Mouse (Mus musculus): ENCODE measurements at regions not wholly inside any gene's neighbourhood (a gene's known extent, or its start where the extent isn't known, plus 50 kb on each side); places are given as distances from the start of the nearest gene placed in this dataset.

DNA sequence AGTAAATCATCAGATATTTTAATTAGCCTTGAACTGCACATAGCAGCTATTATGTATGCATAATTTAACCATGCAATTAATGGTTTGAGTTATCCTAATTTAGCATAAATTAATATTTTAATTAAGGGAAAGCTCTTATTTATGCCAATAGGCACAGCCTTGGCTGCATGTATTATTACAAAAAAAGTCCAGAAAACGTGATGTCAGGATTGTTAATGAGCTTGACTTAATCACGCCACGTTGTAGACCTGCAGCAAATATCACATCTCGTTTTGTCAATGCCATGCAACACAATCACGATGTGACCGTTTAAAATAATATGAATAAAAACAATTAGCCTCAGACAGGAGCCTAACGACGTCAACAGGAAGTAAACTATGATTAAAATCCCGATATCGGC, 189.9 kb downstream of the Plk2 start:
- DNase-seq = no peak

DNA sequence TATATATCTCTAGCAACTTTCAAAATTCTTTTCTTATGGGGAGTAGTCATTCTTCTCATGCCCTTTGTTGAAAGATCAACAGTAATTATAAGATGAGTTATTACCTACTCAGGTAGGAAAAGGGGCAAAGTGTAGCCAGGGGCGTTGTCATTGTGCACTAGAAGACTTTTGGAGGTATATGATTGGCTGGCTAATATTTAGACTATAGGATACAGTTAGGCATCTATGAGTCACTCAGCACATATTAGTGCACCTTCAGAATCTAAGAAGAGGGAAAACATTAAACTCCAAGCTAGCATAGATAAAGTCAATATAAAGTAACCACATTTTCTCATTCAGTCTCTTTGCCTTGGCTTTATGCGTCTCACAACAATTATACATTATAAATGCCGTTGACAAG, 199.8 kb downstream of the Plk2 start:
- no peak for DNase-seq

- DNase-seq = no peak
Observed at GRCm38 (mm10) chr13:110599666-110600065, 204.8 kb downstream of the Plk2 start.

DNA sequence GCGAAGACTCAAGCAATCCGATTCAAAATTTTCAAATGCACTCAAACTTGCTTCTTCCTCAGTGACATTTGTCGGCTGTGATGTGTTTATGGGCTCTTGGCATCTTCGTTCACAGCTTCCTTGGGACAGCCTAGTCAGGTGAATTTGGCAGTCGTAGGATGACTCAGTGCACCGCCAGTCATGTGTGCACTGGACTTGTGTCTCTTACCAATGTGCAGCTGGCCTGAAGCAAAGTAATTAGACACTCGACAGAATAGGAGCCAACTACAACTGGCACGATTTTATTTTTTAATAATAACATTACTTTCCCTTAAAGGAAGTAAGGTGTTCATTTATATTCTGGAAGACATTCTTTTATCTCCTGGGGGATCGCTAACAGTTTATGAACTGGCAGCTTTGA, 205.5 kb downstream of the Plk2 start:
- DNase-seq = no peak

DNA sequence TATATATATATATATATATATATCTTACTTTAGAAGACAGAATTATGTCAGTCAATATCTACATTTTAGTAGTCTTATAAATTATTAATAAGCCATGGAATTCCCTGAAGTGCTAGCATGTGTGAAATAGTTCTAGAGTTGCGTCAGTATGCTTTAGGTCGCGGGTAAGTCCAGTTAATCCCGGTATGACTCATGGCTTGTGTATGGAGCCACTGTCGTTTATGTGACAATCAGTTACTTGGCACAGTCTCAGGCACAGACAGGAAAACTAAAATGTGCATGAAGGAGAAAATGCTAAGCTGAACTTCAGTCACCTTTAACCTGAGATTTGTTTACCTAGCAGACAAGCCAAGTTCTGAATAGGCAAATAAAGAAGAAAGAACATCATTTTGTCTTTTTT, 206.5 kb downstream of the Plk2 start:
- DNase-seq = no peak

- DNase-seq = no peak
Observed at GRCm38 (mm10) chr13:110601840-110602239, 207.0 kb downstream of the Plk2 start.

- no peak for DNase-seq
Observed at GRCm38 (mm10) chr13:110602894-110603293, 208.0 kb downstream of the Plk2 start.

- no peak for DNase-seq
Observed at GRCm38 (mm10) chr13:110619010-110619409, 224.2 kb downstream of the Plk2 start.

GRCm38 (mm10) chr13:110627136-110627535, 232.3 kb downstream of the Plk2 start:
- DNase-seq = no peak

- DNase-seq = no peak
Observed at GRCm38 (mm10) chr13:110627732-110628131, 232.9 kb downstream of the Plk2 start.

GRCm38 (mm10) chr13:110628201-110628600, 233.4 kb downstream of the Plk2 start:
- no peak for DNase-seq

- DNase-seq = no peak
Observed at GRCm38 (mm10) chr13:110633261-110633781, 238.5 kb downstream of the Plk2 start.

DNA sequence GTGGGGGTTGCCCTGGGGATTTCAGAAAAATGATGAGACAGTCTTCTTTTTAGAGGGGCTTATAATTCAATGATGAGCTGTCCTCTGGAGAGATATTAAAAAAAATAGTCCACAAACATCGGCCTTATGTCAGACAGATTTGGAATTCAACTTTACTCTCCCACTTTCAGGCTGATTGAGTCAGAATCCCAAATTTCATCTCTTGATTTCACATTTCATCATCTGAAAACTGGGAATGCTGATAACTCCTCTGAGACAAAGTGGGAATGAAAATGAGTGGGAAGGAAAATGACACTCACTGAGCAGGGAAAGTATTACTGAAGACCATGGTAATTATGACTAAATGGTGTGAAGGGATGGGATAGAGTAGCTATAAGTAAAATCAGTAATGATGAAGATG, 239.1 kb downstream of the Plk2 start:
- DNase-seq = no peak

- no peak for DNase-seq
Observed at GRCm38 (mm10) chr13:110642792-110643191, 247.9 kb downstream of the Plk2 start.

DNA sequence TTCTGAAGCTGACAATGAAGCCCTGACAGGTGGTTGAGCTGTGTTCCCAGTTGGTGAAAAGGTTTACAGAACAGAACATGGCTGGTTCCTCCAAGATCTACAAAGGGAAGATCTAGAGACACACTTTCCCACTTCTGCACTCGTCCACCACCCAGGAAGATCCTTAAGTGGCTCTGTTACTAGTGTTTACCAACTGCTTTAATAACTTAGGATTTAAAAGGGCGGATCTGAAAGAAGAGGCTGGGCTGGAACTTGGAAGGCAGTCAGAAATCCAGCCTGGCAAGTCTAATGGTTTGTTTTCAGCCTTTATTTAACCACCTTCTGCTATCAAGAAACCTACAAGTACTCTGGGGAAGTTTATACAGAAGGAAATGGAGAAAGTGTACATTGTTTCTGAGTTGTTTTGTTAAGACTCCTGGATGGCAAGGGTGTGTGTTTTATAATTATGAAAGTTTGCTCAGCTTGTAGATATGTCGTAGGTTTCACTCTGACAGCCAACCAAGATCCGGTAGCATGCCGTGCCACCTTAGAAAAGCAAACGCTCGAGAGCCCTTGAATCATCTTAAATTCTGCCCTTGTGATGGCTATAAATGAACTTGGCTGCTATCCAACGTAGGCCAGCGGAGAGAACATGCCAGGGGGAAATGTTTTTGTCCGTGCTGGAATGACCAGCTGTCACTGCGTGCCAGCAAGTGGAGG, 248.5 kb downstream of the Plk2 start:
- peak; percentile 43 for DNase-seq

- no peak for DNase-seq
Observed at GRCm38 (mm10) chr13:110643897-110644213, 249.0 kb downstream of the Plk2 start.

- DNase-seq = no peak
Observed at GRCm38 (mm10) chr13:110649378-110649777, 254.5 kb downstream of the Plk2 start.

GRCm38 (mm10) chr13:110649870-110650497, 255.1 kb downstream of the Plk2 start:
- DNase-seq = no peak

DNA sequence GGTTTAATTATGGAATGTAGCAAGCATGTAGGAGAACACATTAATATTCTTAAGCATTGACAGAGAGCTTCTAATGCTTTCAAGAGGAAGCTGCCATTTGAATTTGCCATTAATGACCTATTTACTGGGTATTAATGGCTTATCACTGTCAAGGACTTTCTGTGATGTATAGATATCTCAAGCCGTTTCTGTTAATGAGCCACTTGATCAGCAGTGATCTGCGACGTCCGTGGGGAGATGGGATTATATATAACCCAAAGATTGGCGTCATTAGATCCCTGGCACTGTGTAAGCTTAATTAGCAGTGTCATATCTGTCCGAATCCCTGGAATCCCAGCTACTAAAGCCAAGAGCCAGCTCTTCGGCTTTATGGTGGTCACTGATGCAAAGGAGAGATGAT, 257.4 kb downstream of the Plk2 start:
- no peak for DNase-seq

DNA sequence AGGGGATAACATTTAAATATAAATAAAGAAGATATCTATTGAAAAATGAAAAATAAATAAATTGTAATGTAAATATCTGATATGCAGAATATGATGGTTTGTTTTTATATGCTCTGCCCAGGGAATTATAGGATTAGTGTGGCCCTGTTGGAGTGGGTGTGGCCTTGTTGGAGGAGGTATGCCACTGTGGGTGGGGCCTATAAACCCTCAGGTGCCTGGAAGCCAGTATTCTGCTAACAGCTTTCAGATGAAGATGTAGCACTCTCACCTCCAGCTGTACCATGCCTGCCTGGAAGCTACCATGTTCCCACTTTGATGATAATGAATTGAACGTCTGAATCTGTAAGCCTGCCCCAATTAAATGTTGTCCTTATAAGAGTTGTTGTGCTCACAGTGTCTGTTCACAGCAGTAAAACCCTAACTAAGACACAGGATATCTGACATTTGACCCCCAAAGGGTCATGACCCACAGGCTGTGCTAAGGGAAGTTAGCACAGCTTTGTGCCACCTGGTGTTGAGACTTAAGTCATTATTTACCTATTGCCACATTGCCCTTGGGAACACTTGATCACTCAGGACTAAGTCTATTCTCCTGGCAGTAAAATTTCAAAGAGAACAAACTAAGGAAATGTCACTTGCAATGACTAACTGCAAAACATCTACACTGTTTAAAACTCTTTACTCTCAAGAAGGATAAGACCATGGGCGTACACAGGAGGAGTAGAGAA, 270.4 kb downstream of the Plk2 start:
- DNase-seq = no peak

DNA sequence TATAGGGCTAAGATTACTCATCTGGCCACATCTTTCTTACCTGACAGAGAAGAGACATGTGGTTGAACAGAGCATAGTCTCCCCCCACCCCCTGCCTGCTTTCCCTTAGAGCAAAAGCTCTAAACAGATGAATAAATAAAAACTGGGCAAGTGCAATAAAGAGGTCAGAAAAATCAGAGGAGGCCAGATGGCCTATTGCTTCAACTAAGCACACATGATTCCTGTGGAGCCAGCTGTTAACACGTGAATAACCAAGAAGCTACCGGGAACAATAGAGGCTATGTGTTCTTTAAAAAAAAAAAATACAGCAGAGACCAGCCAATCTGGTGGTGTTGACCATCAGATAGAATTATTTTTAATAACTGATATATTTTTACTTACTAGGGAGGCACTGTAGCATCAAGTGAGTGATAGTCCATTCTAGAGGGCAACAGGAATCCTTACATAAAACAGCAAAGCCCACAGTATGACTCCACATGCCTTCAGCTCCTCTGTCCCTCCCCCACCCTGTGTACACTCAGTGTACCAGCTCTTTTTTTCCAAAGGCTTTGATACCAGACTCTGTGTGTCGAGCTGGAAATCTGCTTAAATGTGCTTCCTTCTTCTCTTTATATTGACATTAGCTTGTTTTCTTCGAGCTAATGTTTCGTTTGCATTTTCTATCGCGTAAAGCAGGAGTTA, 272.6 kb downstream of the Plk2 start:
- no peak for DNase-seq

DNA sequence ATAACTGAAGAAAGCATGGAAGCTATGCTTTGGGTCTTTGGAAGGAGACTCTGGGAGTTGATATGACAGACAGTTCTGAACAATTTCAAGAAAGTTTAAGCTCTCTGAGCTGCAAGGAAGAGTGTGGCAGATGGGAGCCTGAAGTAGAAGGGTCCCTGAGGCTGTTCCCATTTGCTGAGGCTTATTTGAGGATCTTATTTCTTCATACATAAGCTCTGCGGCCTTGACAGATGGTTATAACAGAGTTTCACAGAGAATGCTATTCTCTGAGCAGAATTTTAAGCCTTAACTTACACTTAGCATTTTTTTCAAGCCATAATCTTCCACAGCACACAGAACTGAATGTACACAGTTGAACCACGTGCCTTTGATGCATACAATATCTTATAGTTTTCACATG, 278.7 kb downstream of the Plk2 start:
- no peak for DNase-seq

Measured in adrenal gland, adult 2 months (tissue).